Mouse (Mus musculus) small intestine, adult 2 months (tissue): ENCODE measurements around the gene Sirt4.

ENCODE experiments used
- CTCF ChIP-seq: fragments of 200-500 bp; IDR thresholded peaks from 2 replicates; pipeline ENCODE4 v1.5.1; 2012; ENCODE audit warnings: low read depth, mild to moderate bottlenecking, control low read depth, inconsistent platforms, low read length, moderate library complexity, mixed read lengths; ENCODE audit not compliant: insufficient replicate concordance, insufficient read length; ENCODE audit errors: extremely low read depth
- POLR2A ChIP-seq: fragments of 200-500 bp; IDR thresholded peaks from 2 replicates; pipeline ENCODE4 v1.6.1; 2012; ENCODE audit warnings: low read depth, mild to moderate bottlenecking, control low read depth, inconsistent platforms, low read length, moderate library complexity

GRCm38 (mm10) chr5:115483947-115484920 lies at the start of gene Sirt4:
- TF ChIP-seq CTCF, result no peak
- peak; percentile 67; the same call in 1 of the 2 replicates for TF ChIP-seq POLR2A
